Mouse (Mus musculus) thymus, postnatal 0 days (tissue): ENCODE measurements around the gene Gm49396. TPM values are rescaled to one million over a fixed set of nuclear protein-coding genes. Genes with fewer than 3 reads are reported as not detected.

ENCODE experiments used
- DNase-seq: peaks from one replicate; pipeline ENCODE4 v3.0.0-alpha.2; 2015; ENCODE audit warnings: low spot score
- microRNA-seq: library from miRNA; unstranded; fragments of <30 nt; microRNA quantifications from one replicate; pipeline ENCODE4, GENCODE M21; 2016; ENCODE audit warnings: borderline number of aligned reads
- polyA plus RNA-seq: library from polyadenylated mRNA; unstranded; fragments of >200 nt; fragmentation: Nextera tagmentation; extraction: Ambion mirVana; gene quantifications from 2 replicates; pipeline ENCODE4 v1.2.1, GENCODE M21; 2015

The Gm49396 gene
- polyA plus RNA-seq, 1 experiment from 2014 or later = 9.8 TPM

GRCm38 (mm10) chr7:30608476-30608875 is 45.3 kb downstream of the Gm49396 start:
- peak; percentile 25 for DNase-seq

GRCm38 (mm10) chr7:30610043-30610442 is 46.9 kb downstream of the Gm49396 start:
- DNase-seq = no peak

GRCm38 (mm10) chr7:30612654-30613402 is 49.7 kb downstream of the Gm49396 start, which contains the start of gene Upk1a:
Gene Upk1a, minus strand, starts transcription at chr7:30612847.
- DNase-seq = no peak

- peak; percentile 60 for DNase-seq
Observed at GRCm38 (mm10) chr7:30613529-30614112, 50.5 kb downstream of the Gm49396 start.

GRCm38 (mm10) chr7:30614454-30614853 is 51.3 kb downstream of the Gm49396 start:
- peak; percentile 35 for DNase-seq

GRCm38 (mm10) chr7:30615049-30615760 is 52.1 kb downstream of the Gm49396 start:
- no peak for DNase-seq

Small RNA genes lying within 50 kb of the gene (microRNA-seq; reads per million reads assigned to microRNA genes)
- 3.3 reads per million for gene Gm38670
- gene Mir3569 = 1.2 reads per million

Other genes starting within 250 kb of the Gm49396 start
- 7.6 and 9.5 TPM in 2 replicates for gene Syne4, start 248.5 kb upstream of the Gm49396 start, polyA plus RNA-seq
- 0.68 and 2.0 TPM in 2 replicates for gene E130208F15Rik, start 241.6 kb upstream of the Gm49396 start, polyA plus RNA-seq
- gene Sdhaf1, start 239.4 kb upstream of the Gm49396 start, polyA plus RNA-seq = 19.0 and 22.7 TPM in 2 replicates
- 0.14 and 0.18 TPM in 2 replicates for gene Lrfn3, start 200.6 kb upstream of the Gm49396 start, polyA plus RNA-seq
- gene Tyrobp, start 149.6 kb upstream of the Gm49396 start, polyA plus RNA-seq = 112 and 116 TPM in 2 replicates
- gene Hcst, start 143.5 kb upstream of the Gm49396 start, polyA plus RNA-seq = 110 and 139 TPM in 2 replicates
- gene Nfkbid, start 141.6 kb upstream of the Gm49396 start, polyA plus RNA-seq = 20.2 and 20.3 TPM in 2 replicates
- gene Aplp1, start 117.8 kb upstream of the Gm49396 start, polyA plus RNA-seq = 1.3 and 2.8 TPM in 2 replicates
- 0.10 and 0.17 TPM in 2 replicates for gene Kirrel2, start 105.7 kb upstream of the Gm49396 start, polyA plus RNA-seq
- 0.29 and 0.46 TPM in 2 replicates for gene Nphs1, start 105.0 kb upstream of the Gm49396 start, polyA plus RNA-seq
- not detected in 2 replicates for gene Prodh2, start 69.7 kb upstream of the Gm49396 start, polyA plus RNA-seq
- 3.6 and 4.6 TPM in 2 replicates for gene Arhgap33, start 28.3 kb upstream of the Gm49396 start, polyA plus RNA-seq
- gene Hspb6, start 11.2 kb upstream of the Gm49396 start, polyA plus RNA-seq = 6.9 and 7.5 TPM in 2 replicates
- gene Proser3, start 11.0 kb upstream of the Gm49396 start, polyA plus RNA-seq = 3.6 and 5.2 TPM in 2 replicates
- gene Lin37, start 3.5 kb upstream of the Gm49396 start, polyA plus RNA-seq = 91.1 and 96.6 TPM in 2 replicates
- 101 and 112 TPM in 2 replicates for gene U2af1l4, start within 50 bp of the Gm49396 start, polyA plus RNA-seq
- gene Psenen, start 283 bp downstream of the Gm49396 start, polyA plus RNA-seq = 203 and 204 TPM in 2 replicates
- 4.0 and 7.8 TPM in 2 replicates for gene Igflr1, start 2.1 kb downstream of the Gm49396 start, polyA plus RNA-seq
- gene Kmt2b, start 25.4 kb downstream of the Gm49396 start, polyA plus RNA-seq = 7.2 and 9.3 TPM in 2 replicates
- 0.31 and 0.32 TPM in 2 replicates for gene Zbtb32, start 35.6 kb downstream of the Gm49396 start, polyA plus RNA-seq
- gene Upk1a, start 49.5 kb downstream of the Gm49396 start, polyA plus RNA-seq = 0.75 and 0.90 TPM in 2 replicates
- gene Cox6b1, start 62.8 kb downstream of the Gm49396 start, polyA plus RNA-seq = 989 and 1,078 TPM in 2 replicates
- not detected in 2 replicates for gene Etv2, start 72.5 kb downstream of the Gm49396 start, polyA plus RNA-seq
- gene Rbm42, start 87.0 kb downstream of the Gm49396 start, polyA plus RNA-seq = 151 and 153 TPM in 2 replicates
- 50.2 and 51.0 TPM in 2 replicates for gene Haus5, start 101.7 kb downstream of the Gm49396 start, polyA plus RNA-seq
- not detected in 2 replicates for gene Pmis2, start 108.3 kb downstream of the Gm49396 start, polyA plus RNA-seq
- 0.81 and 1.2 TPM in 2 replicates for gene 2200002J24Rik, start 135.6 kb downstream of the Gm49396 start, polyA plus RNA-seq
- 1.4 and 1.5 TPM in 2 replicates for gene Atp4a, start 148.9 kb downstream of the Gm49396 start, polyA plus RNA-seq
- gene Tmem147, start 166.2 kb downstream of the Gm49396 start, polyA plus RNA-seq = 173 and 184 TPM in 2 replicates
- gene Gapdhs, start 180.3 kb downstream of the Gm49396 start, polyA plus RNA-seq = 0.43 TPM in 1 of 2 replicates, not detected in the other
- gene Sbsn, start 188.1 kb downstream of the Gm49396 start, polyA plus RNA-seq = 2.0 and 4.1 TPM in 2 replicates
- gene Dmkn, start 200.4 kb downstream of the Gm49396 start, polyA plus RNA-seq = 10.7 and 12.7 TPM in 2 replicates
- gene Krtdap, start 224.6 kb downstream of the Gm49396 start, polyA plus RNA-seq = 36.0 and 39.0 TPM in 2 replicates